Mouse (Mus musculus) liver, embryonic 11.5 days (tissue): ENCODE data around the gene Specc1. TPM values are rescaled to one million over a fixed set of nuclear protein-coding genes. Genes with fewer than 3 reads are reported as not detected.

Experiments
- ATAC-seq: fragments of 200-750 bp; cut with Nextera tagmentation; replicated peaks from 2 replicates; pipeline ENCODE4 v1.8.0; 2017; ENCODE audit warnings: moderate number of reproducible peaks, mild to moderate bottlenecking, moderate TSS enrichment, moderate library complexity; ENCODE audit not compliant: low FRiP score
- DNase-seq: peaks from one replicate; pipeline ENCODE4 v3.0.0-alpha.2; 2017; ENCODE audit warnings: low spot score
- H3K27ac ChIP-seq: fragments of 300-500 bp; sonication (generic); 2 replicates; pipeline ENCODE4 v1.5.1; 2014; ENCODE audit warnings: mild to moderate bottlenecking, low read depth, low read length, control low read depth
- H3K27me3 ChIP-seq: fragments of 300-500 bp; sonication (generic); replicated peaks from 2 replicates; pipeline ENCODE4 v1.6.1; 2014; ENCODE audit warnings: low read length, mixed read lengths; ENCODE audit not compliant: control insufficient read depth, insufficient read depth
- H3K36me3 ChIP-seq: fragments of 300-500 bp; sonication (generic); 2 replicates; pipeline ENCODE4 v1.6.1; 2014; ENCODE audit warnings: mild to moderate bottlenecking, low read length, moderate library complexity, mixed read lengths; ENCODE audit not compliant: control insufficient read depth, insufficient read depth
- H3K4me1 ChIP-seq: fragments of 300-500 bp; sonication (generic); replicated peaks from 2 replicates; pipeline ENCODE4 v1.6.1; 2014; ENCODE audit warnings: low read length, mixed read lengths; ENCODE audit not compliant: control insufficient read depth, insufficient read depth
- H3K4me2 ChIP-seq: fragments of 300-500 bp; sonication (generic); 2 replicates; pipeline ENCODE4 v1.6.1; 2014; ENCODE audit warnings: mild to moderate bottlenecking, control low read depth, moderate library complexity
- H3K4me3 ChIP-seq: fragments of 300-500 bp; sonication (generic); 2 replicates; pipeline ENCODE4 v1.5.1; 2014; ENCODE audit warnings: low read depth, low read length, control low read depth
- H3K9ac ChIP-seq: fragments of 300-500 bp; sonication (generic); 2 replicates; pipeline ENCODE4 v1.6.1; 2014; ENCODE audit warnings: low read depth, low read length, control low read depth
- H3K9me3 ChIP-seq: fragments of 300-500 bp; sonication (generic); 2 replicates; pipeline ENCODE4 v1.6.1; 2016; ENCODE audit warnings: low read length, inconsistent platforms, mixed read lengths; ENCODE audit not compliant: control insufficient read depth
- whole genome bisulfite sequencing: fragments of 180-500 bp; shearing (Covaris S2); extraction: QIAGEN DNeasy Blood & Tissue Kit; methylation state at CpG from one replicate; pipeline ENCODE4 v1.1.7; 2014; 5-methylcytosine and 5-hydroxymethylcytosine counted together
- polyA plus RNA-seq: library from polyadenylated mRNA; unstranded; fragments of >200 nt; fragmentation: Nextera tagmentation; extraction: Ambion mirVana; gene quantifications from 2 replicates; pipeline ENCODE4 v1.2.1, GENCODE M21; 2014

Specc1 gene
- polyA plus RNA-seq, 1 experiment from 2014 or later: 23.6 TPM

GRCm38 (mm10) chr11:62053928-62054327 lies 97.4 kb downstream of the Specc1 start:
- H3K4me1 ChIP-seq: no peaks in the 10 kb centered on the region
- ATAC-seq (no peak), DNase-seq (no peak)
- H3K4me3 ChIP-seq: no peak overlapping the region
- no peak overlapping the region for H3K4me2 ChIP-seq
- H3K27ac ChIP-seq: no peak overlapping the region
- WGBS: 94% methylated on average over 9 of the region's 9 CpGs
- no peaks in the 10 kb centered on the region for H3K9me3 ChIP-seq
- H3K36me3 ChIP-seq: peaks cover 2% of the 10 kb centered on the region; the same call in 1 of the 2 replicates
- H3K27me3 ChIP-seq: no peaks in the 10 kb centered on the region
- no peak overlapping the region for H3K9ac ChIP-seq

GRCm38 (mm10) chr11:62064565-62064964 lies 108.0 kb downstream of the Specc1 start:
- ATAC-seq: no peak
- no peak for DNase-seq
- H3K9ac ChIP-seq: no peak overlapping the region

GRCm38 (mm10) chr11:62065655-62066054 lies 109.1 kb downstream of the Specc1 start:
- Histone ChIP-seq H3K27ac (no peak overlapping the region), H3K36me3 (no peaks in the 10 kb centered on the region), H3K4me1 (peaks cover 25% of the 10 kb centered on the region), H3K9ac (no peak overlapping the region), H3K9me3 (no peaks in the 10 kb centered on the region), H3K4me3 (no peak overlapping the region), H3K4me2 (no peak overlapping the region), H3K27me3 (no peaks in the 10 kb centered on the region)
- ATAC-seq (peak; percentile 62), DNase-seq (no peak)
- 36% methylated on average over 6 of the region's 6 CpGs for WGBS

More at GRCm38 (mm10) chr11:62064565-62064964, 108.0 kb downstream of the Specc1 start:
- Histone ChIP-seq H3K4me2 (no peak overlapping the region), H3K27ac (no peak overlapping the region), H3K36me3 (no peaks in the 10 kb centered on the region), H3K4me3 (no peak overlapping the region), H3K9me3 (no peaks in the 10 kb centered on the region), H3K27me3 (no peaks in the 10 kb centered on the region), H3K4me1 (peaks cover 25% of the 10 kb centered on the region)
- WGBS: 35% methylated on average over 1 of the region's 1 CpGs

- peak; percentile 1 for DNase-seq
- Histone ChIP-seq H3K4me2 (no peak overlapping the region), H3K4me3 (no peak overlapping the region)
These were observed 113.0 kb downstream of the Specc1 start for GRCm38 (mm10) chr11:62069554-62069953.

GRCm38 (mm10) chr11:62070206-62070605 lies 113.6 kb downstream of the Specc1 start:
- no peak for DNase-seq
- WGBS: 84% methylated on average over 7 of the region's 7 CpGs
- no peak overlapping the region for H3K27ac ChIP-seq

More at GRCm38 (mm10) chr11:62069554-62069953, 113.0 kb downstream of the Specc1 start:
- Histone ChIP-seq H3K4me1 (peaks cover 20% of the 10 kb centered on the region), H3K9ac (no peak overlapping the region), H3K36me3 (no peaks in the 10 kb centered on the region), H3K27me3 (no peaks in the 10 kb centered on the region), H3K9me3 (no peaks in the 10 kb centered on the region), H3K27ac (no peak overlapping the region)
- ATAC-seq: no peak
- 78% methylated on average over 2 of the region's 2 CpGs for WGBS

GRCm38 (mm10) chr11:62072406-62072805 lies 115.8 kb downstream of the Specc1 start:
- peaks cover 5% of the 10 kb centered on the region; the same call in 1 of the 2 replicates for H3K4me1 ChIP-seq
- 81% methylated on average over 3 of the region's 3 CpGs for WGBS
- H3K4me2 ChIP-seq: no peak overlapping the region
- no peaks in the 10 kb centered on the region for H3K36me3 ChIP-seq
- no peak overlapping the region for H3K4me3 ChIP-seq
- H3K27ac ChIP-seq: no peak overlapping the region
- H3K9me3 ChIP-seq: no peaks in the 10 kb centered on the region
- H3K9ac ChIP-seq: no peak overlapping the region
- ATAC-seq: no peak
- H3K27me3 ChIP-seq: no peaks in the 10 kb centered on the region
- no peak for DNase-seq

More at GRCm38 (mm10) chr11:62070206-62070605, 113.6 kb downstream of the Specc1 start:
- ATAC-seq: no peak
- Histone ChIP-seq H3K36me3 (no peaks in the 10 kb centered on the region), H3K4me3 (no peak overlapping the region), H3K4me1 (peaks cover 13% of the 10 kb centered on the region), H3K9ac (no peak overlapping the region), H3K4me2 (no peak overlapping the region), H3K9me3 (no peaks in the 10 kb centered on the region), H3K27me3 (no peaks in the 10 kb centered on the region)

- 88% methylated on average over 7 of the region's 7 CpGs for WGBS
- ATAC-seq: no peak
- no peaks in the 10 kb centered on the region for H3K9me3 ChIP-seq
These were observed 117.1 kb downstream of the Specc1 start for GRCm38 (mm10) chr11:62073575-62074140.

GRCm38 (mm10) chr11:62074578-62074977 lies 118.0 kb downstream of the Specc1 start:
- H3K36me3 ChIP-seq: no peaks in the 10 kb centered on the region
- H3K9me3 ChIP-seq: no peaks in the 10 kb centered on the region
- no peak for DNase-seq
- no peaks in the 10 kb centered on the region for H3K27me3 ChIP-seq
- no peak overlapping the region for H3K9ac ChIP-seq
- no peak for ATAC-seq
- H3K4me2 ChIP-seq: no peak overlapping the region
- no peak overlapping the region for H3K4me3 ChIP-seq
- 85% methylated on average over 8 of the region's 8 CpGs for WGBS
- no peaks in the 10 kb centered on the region for H3K4me1 ChIP-seq
- no peak overlapping the region for H3K27ac ChIP-seq

More at GRCm38 (mm10) chr11:62073575-62074140, 117.1 kb downstream of the Specc1 start:
- no peak for DNase-seq
- Histone ChIP-seq H3K27me3 (no peaks in the 10 kb centered on the region), H3K9ac (no peak overlapping the region), H3K4me3 (no peak overlapping the region), H3K4me2 (no peak overlapping the region), H3K4me1 (peaks cover 1% of the 10 kb centered on the region; the same call in 1 of the 2 replicates), H3K36me3 (no peaks in the 10 kb centered on the region), H3K27ac (no peak overlapping the region)

GRCm38 (mm10) chr11:62075071-62075470 lies 118.5 kb downstream of the Specc1 start:
- 76% methylated on average over 3 of the region's 3 CpGs for WGBS
- no peaks in the 10 kb centered on the region for H3K9me3 ChIP-seq

More at GRCm38 (mm10) chr11:62075071-62075470, 118.5 kb downstream of the Specc1 start:
- ATAC-seq (no peak), DNase-seq (no peak)
- Histone ChIP-seq H3K27me3 (no peaks in the 10 kb centered on the region), H3K36me3 (no peaks in the 10 kb centered on the region), H3K4me3 (no peak overlapping the region), H3K4me2 (no peak overlapping the region), H3K4me1 (no peaks in the 10 kb centered on the region), H3K27ac (no peak overlapping the region), H3K9ac (no peak overlapping the region)
